ENCODE assay signal across 33 mouse cellular contexts in the genomic region with DNA sequence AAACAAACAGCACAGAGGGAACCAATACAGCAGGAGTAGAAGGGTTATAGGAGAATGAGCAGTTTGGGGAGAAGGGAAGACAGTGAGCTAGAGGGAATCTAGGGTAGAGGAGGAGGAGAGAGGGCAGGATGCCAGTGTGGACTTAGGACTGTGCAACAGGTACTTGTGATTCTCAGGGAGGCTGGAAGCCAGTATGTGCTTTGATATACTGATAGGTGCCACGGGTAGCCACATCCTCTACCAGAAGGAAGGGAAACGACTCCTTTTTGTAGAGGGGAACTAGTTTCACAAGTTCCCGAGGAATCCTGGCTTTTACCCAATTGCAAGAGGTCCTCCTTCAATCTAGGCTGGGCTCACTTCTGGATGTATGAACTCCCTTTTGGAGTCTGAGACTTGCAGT. TPM values are rescaled to one million over a fixed set of nuclear protein-coding genes. Genes with fewer than 3 reads are reported as not detected.
DNase-seq lines count a peak whose midpoint lies in the region; ATAC-seq and TF ChIP-seq lines count a peak whose summit lies in the region.
"Had no signal": no experiment of that assay in that cellular context is flagged by ENCODE, and none has a peak within 500 bp of the region (broad histone marks: within the 10 kb centered on the region; RNA-seq: fewer than 3 reads in every experiment).

No protein-coding gene starts in this region.

- H3K9ac ChIP-seq in kidney, embryonic 14.5 days (ENCODE audit: low read depth, low read length), result no peak overlapping the region
- H3K9ac ChIP-seq: embryonic facial prominence, embryonic 12.5 days; heart, embryonic 12.5 days; hindbrain, embryonic 13.5 days; limb, embryonic 13.5 days; liver, embryonic 13.5 days; lung, embryonic 15.5 days; neural tube, embryonic 12.5 days had no signal

- peak; percentile 30 for DNase-seq in kidney, adult 2 months
- peak; percentile 20 to 43 for DNase-seq in lung, adult 18-20 months
- DNase-seq in lung, adult 2 months, result no peak
- peak; percentile 16 for DNase-seq in lung, postnatal 10 days
- no peak for DNase-seq in frontal cortex, postnatal 25 days (ENCODE audit: low spot score in 2 of 2)
- DNase-seq: adrenal gland, adult 2 months; adrenal gland, postnatal 36 days; cerebellum, adult 9-10 months; cerebellum, postnatal 36 days; embryo, embryonic 11 days; gastrocnemius, adult 2 months; gastrocnemius, postnatal 36 days; heart, adult 2 months; heart, postnatal 4 days; kidney, postnatal 14 days; liver, embryonic 13.5 days; midbrain, embryonic 14.5 days; right cerebral cortex, adult 18-20 months; spleen, adult 18-20 months; thymus, postnatal 14 days had no signal

- H3K9me3 ChIP-seq in kidney, embryonic 14.5 days (ENCODE audit: control insufficient read depth, low read length), result no peaks in the 10 kb centered on the region
- H3K9me3 ChIP-seq: embryonic facial prominence, embryonic 12.5 days; heart, embryonic 12.5 days; hindbrain, embryonic 13.5 days; limb, embryonic 13.5 days; liver, embryonic 13.5 days; lung, embryonic 15.5 days; neural tube, embryonic 12.5 days had no signal

- 31% methylated on average over 3 of the region's 3 CpGs for WGBS in kidney, adult 2 months
- 60% methylated on average over 3 of the region's 3 CpGs for WGBS in kidney, embryonic 14.5 days
- WGBS in lung, adult 2 months, result 28% methylated on average over 3 of the region's 3 CpGs

- H3K4me1 ChIP-seq in kidney, adult 2 months (ENCODE audit: control insufficient read depth, insufficient read depth, low read length), result no peaks in the 10 kb centered on the region
- H3K4me1 ChIP-seq in kidney, embryonic 14.5 days (ENCODE audit: control insufficient read depth, insufficient read depth, low read length), result no peaks in the 10 kb centered on the region
- H3K4me1 ChIP-seq in lung, adult 2 months (ENCODE audit: control insufficient read depth, insufficient read depth, low read length), result no peaks in the 10 kb centered on the region
- H3K4me1 ChIP-seq: embryonic facial prominence, embryonic 12.5 days; limb, embryonic 13.5 days; liver, embryonic 13.5 days; lung, embryonic 15.5 days; neural tube, embryonic 12.5 days had no signal

- H3K27me3 ChIP-seq in kidney, adult 2 months (replicated peaks; ENCODE audit: control insufficient read depth, insufficient read depth, low read length), result no peaks in the 10 kb centered on the region
- no peaks in the 10 kb centered on the region for H3K27me3 ChIP-seq in kidney, embryonic 14.5 days (ENCODE audit: control insufficient read depth, insufficient read depth, low read length)
- H3K27me3 ChIP-seq: CH12.LX; embryonic facial prominence, embryonic 12.5 days; heart, embryonic 12.5 days; hindbrain, embryonic 13.5 days; limb, embryonic 13.5 days; liver, embryonic 13.5 days; lung, embryonic 15.5 days; neural tube, embryonic 12.5 days had no signal

- H3K27ac ChIP-seq in kidney, adult 2 months (ENCODE audit: insufficient read depth, low read depth, low read length), result no peak overlapping the region
- no peak overlapping the region for H3K27ac ChIP-seq in kidney, embryonic 14.5 days (ENCODE audit: low read depth, low read length)
- H3K27ac ChIP-seq: embryonic facial prominence, embryonic 12.5 days; gastrocnemius, adult 2 months; heart, adult 2 months; hindbrain, embryonic 13.5 days; left cerebral cortex, adult 2 months; limb, embryonic 13.5 days; liver, embryonic 13.5 days; lung, embryonic 15.5 days; neural tube, embryonic 12.5 days had no signal

- ATAC-seq in kidney, embryonic 14.5 days (ENCODE audit: low FRiP score, low TSS enrichment), result no peak
- ATAC-seq in frontal cortex, adult (ENCODE audit: low TSS enrichment), result no peak
- ATAC-seq: activated CD4-positive, CD25-positive, alpha-beta regulatory T cell, adult 4 months; forebrain, embryonic 14.5 days; intestine, embryonic 16.5 days had no signal

- no peak overlapping the region for H3K4me2 ChIP-seq in kidney, embryonic 14.5 days (replicated peaks; ENCODE audit: low read depth, low read length)
- H3K4me2 ChIP-seq: embryonic facial prominence, embryonic 12.5 days; heart, embryonic 12.5 days; hindbrain, embryonic 13.5 days; limb, embryonic 13.5 days; liver, embryonic 13.5 days; lung, embryonic 15.5 days; neural tube, embryonic 12.5 days had no signal

- no peaks in the 10 kb centered on the region for H3K36me3 ChIP-seq in kidney, adult 2 months (ENCODE audit: control insufficient read depth, insufficient read depth, low read length)
- no peaks in the 10 kb centered on the region for H3K36me3 ChIP-seq in kidney, embryonic 14.5 days (ENCODE audit: control insufficient read depth, insufficient read depth, low read length)
- H3K36me3 ChIP-seq: embryonic facial prominence, embryonic 12.5 days; heart, embryonic 12.5 days; liver, embryonic 13.5 days; lung, embryonic 15.5 days; neural tube, embryonic 12.5 days had no signal

- no peak for TF ChIP-seq POLR2A in kidney, adult 2 months (IDR thresholded peaks at IDR 0.05; ENCODE audit: low read depth, low read length)
- no peak for TF ChIP-seq POLR2A in lung, adult 2 months (IDR thresholded peaks at IDR 0.05; ENCODE audit: borderline replicate concordance, extremely low read depth, low read depth, low read length)

- H3K4me3 ChIP-seq in kidney, adult 2 months (ENCODE audit: insufficient read depth, low read depth, low read length), result no peak overlapping the region
- no peak overlapping the region for H3K4me3 ChIP-seq in kidney, embryonic 14.5 days (ENCODE audit: low read length)
- H3K4me3 ChIP-seq in lung, adult 2 months (replicated peaks; ENCODE audit: extremely low read depth, low read depth, low read length), result no peak overlapping the region
- H3K4me3 ChIP-seq: embryonic facial prominence, embryonic 12.5 days; gastrocnemius, adult 2 months; heart, adult 2 months; heart, embryonic 12.5 days; hindbrain, embryonic 13.5 days; left cerebral cortex, adult 2 months; limb, embryonic 13.5 days; liver, embryonic 13.5 days; lung, embryonic 15.5 days; neural tube, embryonic 12.5 days had no signal

- no peak for TF ChIP-seq CTCF in kidney, adult 2 months (conservative IDR thresholded peaks at IDR 0.05; ENCODE audit: insufficient read depth, insufficient read length, low read depth, low read length)
- TF ChIP-seq CTCF in lung, adult 2 months (IDR thresholded peaks at IDR 0.05; ENCODE audit: insufficient read depth, low read length), result no peak

RNA-seq across cellular contexts. Expression of a gene that starts 55.6 kb away (rescaled TPM):
- polyA plus RNA-seq in kidney, adult 2 months (2012; rRNA removed), result 2.9 and 3.1 TPM in 2 replicates
- 9.4 and 18.8 TPM in 2 replicates for polyA plus RNA-seq in kidney, embryonic 14.5 days (2014; fragmentation: Nextera tagmentation; extraction: Ambion mirVana)
- polyA plus RNA-seq in lung, adult 2 months (2012; rRNA removed), result 2.3 and 2.7 TPM in 2 replicates

Comparison
In these comparisons a context has a peak if more than half of its experiments do, and no peak if none do; other contexts are left out.
1. DNase-seq: peak in kidney, adult 2 months (single experiment), lung, adult 18-20 months (2 of 2) and lung, postnatal 10 days (single experiment); none in lung, adult 2 months (single experiment) and frontal cortex, postnatal 25 days (0 of 2).